Mouse (Mus musculus) frontal cortex, adult 2 months (tissue): ENCODE data around the gene Wwox. TPM values are rescaled to one million over a fixed set of nuclear protein-coding genes. Genes with fewer than 3 reads are reported as not detected.

Experiments used
- DNase-seq, 2 experiments: peaks; one replicate each; pipeline ENCODE4 v3.0.0; 2022; ENCODE audit warnings: low spot score in 1 of 2; ENCODE audit errors: extremely low spot score in 1 of 2
- polyA plus RNA-seq: library from polyadenylated mRNA; depleted of rRNA; stranded (reverse); fragments of >200 nt; gene quantifications from 2 replicates; pipeline ENCODE4 v1.2.3, GENCODE M21; 2012

Wwox gene
- polyA plus RNA-seq, 1 experiment, result 17.9 TPM

DNA sequence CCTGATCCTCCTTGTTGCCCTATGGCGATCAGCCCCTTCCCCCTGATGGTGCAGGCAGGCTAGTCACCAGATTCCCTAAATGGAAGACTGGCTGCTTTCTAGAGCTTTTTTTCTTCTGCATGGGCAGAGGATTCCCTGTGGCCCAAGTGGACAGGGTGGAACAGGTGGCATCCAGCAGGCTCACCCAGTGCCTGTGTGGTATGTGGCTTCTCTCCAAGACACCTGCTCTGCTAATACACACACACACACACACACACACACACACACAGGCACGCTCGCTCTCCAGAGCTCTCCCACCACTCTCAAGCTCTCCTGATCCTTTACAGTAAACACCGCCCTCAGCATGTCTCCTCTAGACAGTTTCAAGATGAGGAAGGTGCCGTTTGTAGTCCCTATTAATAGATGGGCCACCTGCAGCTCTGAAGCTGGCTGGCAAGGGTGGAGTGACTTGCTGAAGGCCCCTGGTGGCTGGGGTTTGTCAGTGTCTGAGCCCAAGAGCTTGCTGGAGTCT is 442.5 kb downstream of the Wwox start:
- DNase-seq, result no peak

DNA sequence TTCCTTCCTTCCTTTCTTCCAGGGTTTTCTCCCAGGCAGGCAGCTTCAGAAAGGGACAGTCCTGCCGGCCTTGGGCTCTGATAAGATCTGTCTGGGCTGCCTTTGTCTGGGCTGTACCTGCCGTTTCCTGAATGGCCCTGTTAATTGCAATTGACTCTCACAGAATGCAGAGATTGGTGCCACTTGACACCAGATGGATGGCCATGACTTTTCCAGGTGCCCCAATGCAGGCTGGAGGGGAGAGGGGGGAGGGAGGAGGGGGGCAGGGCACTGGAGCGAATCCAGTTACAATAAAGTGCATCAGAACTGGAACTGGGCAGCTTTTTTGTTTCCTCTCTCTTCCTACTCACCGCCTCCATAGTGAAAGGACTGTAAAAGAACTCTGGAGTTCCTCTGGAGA is 443.0 kb downstream of the Wwox start:
- DNase-seq, result no peak

DNA sequence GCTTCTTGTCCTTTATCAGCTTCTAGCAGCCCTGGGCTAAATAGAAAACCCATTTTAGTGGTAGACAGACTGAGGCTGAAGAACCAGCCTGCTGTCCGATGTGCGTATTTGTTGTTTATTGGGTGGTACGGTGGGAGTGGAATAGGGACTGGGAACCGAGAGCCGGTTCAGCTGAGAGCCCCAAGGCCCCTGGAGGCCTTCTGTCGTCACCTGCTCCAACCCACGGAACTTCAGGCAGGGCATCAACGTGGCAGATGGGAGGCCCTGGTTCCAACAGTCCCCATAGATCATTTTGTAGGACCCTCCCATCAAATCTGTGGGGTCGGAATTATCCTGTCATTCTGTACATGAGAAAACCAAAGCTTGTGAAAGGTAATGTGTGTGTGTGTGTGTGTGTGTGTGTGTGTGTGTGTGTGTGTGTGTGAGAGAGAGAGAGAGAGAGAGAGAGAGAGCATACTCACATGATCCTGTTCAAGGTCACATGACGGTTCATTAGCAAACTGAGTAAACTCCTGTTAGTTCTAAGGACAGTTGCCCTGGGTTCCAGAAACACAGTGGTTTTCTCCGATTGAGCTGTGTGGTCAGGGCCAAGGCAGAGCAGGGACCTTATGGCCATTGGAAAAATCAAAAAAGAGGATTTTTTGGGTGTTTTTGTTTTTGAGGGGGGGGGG is 443.6 kb downstream of the Wwox start:
- DNase-seq, result no peak

DNA sequence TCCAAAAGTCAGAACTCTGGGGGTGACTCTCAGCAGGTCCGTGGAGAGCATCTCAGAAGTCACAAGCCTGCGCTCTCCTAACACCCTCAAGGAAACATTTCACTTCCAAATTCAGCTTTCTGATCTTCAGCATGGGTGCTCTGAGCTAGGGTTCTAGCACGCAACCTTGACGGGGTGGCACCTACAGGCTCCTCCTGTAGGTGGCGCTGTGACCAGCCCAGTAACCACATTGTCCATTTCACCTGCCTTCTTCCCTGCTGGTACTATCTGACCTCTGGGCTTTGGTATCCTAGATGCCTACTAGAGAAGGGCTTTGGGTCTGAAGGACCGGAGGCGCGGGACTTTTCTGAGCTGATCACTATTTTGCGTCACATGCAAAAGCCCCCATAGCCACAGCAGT is 444.5 kb downstream of the Wwox start:
- no peak for DNase-seq

- DNase-seq, result no peak
Measured at GRCm38 (mm10) chr8:114885026-114885592, 445.7 kb downstream of the Wwox start.

- DNase-seq, result no peak
Measured at GRCm38 (mm10) chr8:114888388-114888787, 448.9 kb downstream of the Wwox start.

- DNase-seq, result peak in 1 of 2 experiments; percentile 21
Measured at GRCm38 (mm10) chr8:114889578-114890374, 450.3 kb downstream of the Wwox start.

GRCm38 (mm10) chr8:114890478-114890877 is 451.0 kb downstream of the Wwox start:
- DNase-seq, result no peak

GRCm38 (mm10) chr8:114891252-114891651 is 451.8 kb downstream of the Wwox start:
- no peak for DNase-seq

- DNase-seq, result no peak
Measured at GRCm38 (mm10) chr8:114897432-114897831, 458.0 kb downstream of the Wwox start.

DNA sequence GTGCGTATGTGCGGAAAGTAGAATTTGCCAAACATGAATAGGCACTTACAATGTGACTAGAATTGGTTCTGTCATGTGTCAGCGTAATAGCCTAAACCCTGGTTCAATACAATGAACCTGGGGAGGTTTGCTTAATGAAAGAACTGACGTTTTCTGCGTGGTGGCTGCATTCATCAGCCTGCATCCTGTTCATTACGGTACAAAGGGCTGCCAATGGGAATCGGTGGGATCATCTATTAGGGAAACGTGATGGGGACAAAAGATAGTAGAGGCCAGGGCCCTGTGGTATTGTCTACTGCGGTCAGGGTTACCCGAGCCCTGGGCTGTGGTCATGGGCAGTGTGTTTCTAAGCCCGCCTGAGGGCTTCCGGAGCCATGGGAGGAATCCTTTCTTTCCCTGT is 459.7 kb downstream of the Wwox start:
- no peak for DNase-seq

DNA sequence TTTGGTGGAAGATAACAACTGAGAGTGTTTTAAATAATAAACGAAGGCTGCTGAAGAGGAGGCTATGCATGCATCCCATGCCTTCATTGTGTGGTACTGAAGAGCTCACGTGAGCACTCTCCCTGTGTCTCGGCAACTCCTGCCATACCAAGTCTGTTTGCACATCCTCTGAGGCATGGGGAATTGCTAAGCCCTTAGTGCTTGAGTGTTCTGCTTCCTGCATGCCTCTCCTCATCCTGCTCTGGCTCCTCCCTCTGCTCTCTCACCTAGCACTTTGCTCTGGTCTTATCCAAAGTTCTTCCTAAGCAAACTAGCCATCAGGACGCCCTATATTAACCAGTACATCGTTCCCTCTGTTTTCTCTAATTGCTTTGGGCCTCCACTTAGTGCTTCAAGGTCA is 463.1 kb downstream of the Wwox start:
- no peak for DNase-seq

DNA sequence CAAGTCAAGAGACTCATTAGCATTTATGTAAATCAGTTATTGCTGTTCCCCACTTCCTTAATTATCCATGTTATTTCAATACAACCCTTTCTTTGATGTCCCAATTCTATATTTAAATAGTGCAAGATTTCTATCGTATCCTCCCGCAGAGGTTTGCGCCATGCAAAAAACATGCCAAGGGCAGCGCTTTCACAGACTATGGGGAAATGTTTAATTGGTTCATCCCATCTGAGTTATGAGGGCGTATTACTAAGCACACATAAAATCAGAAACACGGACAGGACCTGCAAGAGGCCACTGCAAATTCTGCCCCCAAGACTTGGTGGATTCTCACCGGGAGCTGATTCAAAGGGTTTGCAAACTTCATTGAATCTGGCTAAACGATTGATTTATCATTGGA is 468.6 kb downstream of the Wwox start:
- no peak for DNase-seq

GRCm38 (mm10) chr8:114908589-114908988 is 469.1 kb downstream of the Wwox start:
- no peak for DNase-seq

DNA sequence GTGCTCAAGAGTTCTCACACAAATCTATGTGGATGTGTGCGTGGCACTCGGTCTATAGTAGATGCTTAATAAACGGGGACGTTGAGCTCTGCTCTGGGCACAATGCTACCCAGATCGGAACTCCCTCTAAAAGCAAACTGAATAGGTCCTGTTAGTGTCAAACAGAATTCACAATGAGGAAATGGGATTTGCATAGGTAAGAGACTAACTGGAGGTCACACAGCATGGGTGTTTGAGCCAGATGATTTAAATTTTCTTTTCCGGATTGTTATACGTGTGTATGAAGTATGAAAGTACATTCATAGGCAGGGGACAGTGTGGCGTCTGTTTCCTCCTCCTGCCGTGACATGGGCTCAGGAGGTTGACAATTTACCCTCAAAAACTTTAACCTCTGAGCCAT is 469.7 kb downstream of the Wwox start:
- no peak for DNase-seq

GRCm38 (mm10) chr8:114911031-114911580 is 471.7 kb downstream of the Wwox start:
- DNase-seq, result no peak

DNA sequence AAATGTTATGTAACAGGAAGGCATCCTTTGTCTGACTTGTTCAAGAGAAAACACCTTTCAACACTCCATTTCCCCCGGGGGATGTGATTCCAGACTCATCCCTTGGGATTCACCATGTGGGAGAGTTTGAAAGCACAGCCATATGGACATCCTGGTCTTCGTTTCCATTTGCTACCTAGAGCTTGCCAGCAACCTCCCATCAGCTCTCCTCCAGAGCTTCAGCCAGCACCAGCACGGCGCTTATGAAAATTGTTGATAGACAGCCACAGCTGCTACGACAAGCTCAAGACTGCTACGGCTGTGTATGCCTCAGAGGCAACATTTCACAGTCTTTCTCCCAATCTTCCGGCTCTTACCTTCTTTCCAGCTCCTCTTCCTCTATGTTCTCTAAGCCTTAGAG is 484.2 kb downstream of the Wwox start:
- peak; percentile 20 to 58 for DNase-seq

- DNase-seq, result no peak
Measured at GRCm38 (mm10) chr8:114927412-114927811, 488.0 kb downstream of the Wwox start.

GRCm38 (mm10) chr8:114927917-114928316 is 488.5 kb downstream of the Wwox start:
- no peak for DNase-seq

GRCm38 (mm10) chr8:114929597-114929996 is 490.1 kb downstream of the Wwox start:
- DNase-seq, result no peak

- no peak for DNase-seq
Measured at GRCm38 (mm10) chr8:114932071-114932630, 492.7 kb downstream of the Wwox start.
